Mouse (Mus musculus) intestine, embryonic 14.5 days (tissue): ENCODE results near the gene Pla2r1. TPM values are rescaled to one million over a fixed set of nuclear protein-coding genes. Genes with fewer than 3 reads are reported as not detected.

Experiments
- ATAC-seq: fragments of 200-750 bp; cut with Nextera tagmentation; replicated peaks from 2 replicates; pipeline ENCODE4 v1.8.0; 2017; ENCODE audit warnings: low read depth, moderate number of reproducible peaks, moderate TSS enrichment, moderate library complexity; ENCODE audit not compliant: low FRiP score, low TSS enrichment
- DNase-seq: peaks from one replicate; pipeline ENCODE4 v3.0.0-alpha.2; 2018; ENCODE audit warnings: low spot score
- H3K27ac ChIP-seq: fragments of 300-500 bp; sonication (generic); 2 replicates; pipeline ENCODE4 v1.5.1; 2014; ENCODE audit warnings: low read depth, mild to moderate bottlenecking, control low read depth
- H3K27me3 ChIP-seq: fragments of 300-500 bp; sonication (generic); replicated peaks from 2 replicates; pipeline ENCODE4 v1.6.1; 2014; ENCODE audit warnings: low read length, control low read depth; ENCODE audit not compliant: control insufficient read depth, insufficient read depth
- H3K36me3 ChIP-seq: fragments of 300-500 bp; sonication (generic); 2 replicates; pipeline ENCODE4 v1.6.1; 2014; ENCODE audit warnings: low read length, control low read depth; ENCODE audit not compliant: control insufficient read depth, insufficient read depth
- H3K4me1 ChIP-seq: fragments of 300-500 bp; sonication (generic); replicated peaks from 2 replicates; pipeline ENCODE4 v1.6.1; 2014; ENCODE audit warnings: low read length, control low read depth, mixed read lengths; ENCODE audit not compliant: control insufficient read depth, insufficient read depth
- H3K4me2 ChIP-seq: fragments of 300-500 bp; sonication (generic); 2 replicates; pipeline ENCODE4 v1.6.1; 2014; ENCODE audit warnings: low read length
- H3K4me3 ChIP-seq: fragments of 300-500 bp; sonication (generic); 2 replicates; pipeline ENCODE4 v1.5.1; 2014; ENCODE audit warnings: low read depth, low read length, control low read depth, mixed read lengths
- H3K9ac ChIP-seq: fragments of 300-500 bp; sonication (generic); 2 replicates; pipeline ENCODE4 v1.6.1; 2014; ENCODE audit warnings: mild to moderate bottlenecking, low read length
- H3K9me3 ChIP-seq: fragments of 300-500 bp; sonication (generic); 2 replicates; pipeline ENCODE4 v1.6.1; 2016; ENCODE audit warnings: low read length, control low read depth; ENCODE audit not compliant: control insufficient read depth
- WGBS: fragments of 180-500 bp; shearing (Covaris S2); extraction: QIAGEN DNeasy Blood & Tissue Kit; methylation state at CpG from one replicate; pipeline ENCODE4 v1.1.7; 2014; 5-methylcytosine and 5-hydroxymethylcytosine counted together
- polyA plus RNA-seq: library from polyadenylated mRNA; unstranded; fragments of >200 nt; fragmentation: Nextera tagmentation; extraction: Ambion mirVana; gene quantifications from 2 replicates; pipeline ENCODE4 v1.2.1, GENCODE M21; 2014

Pla2r1 gene
- polyA plus RNA-seq, 1 experiment from 2014 or later: 2.1 TPM

DNA sequence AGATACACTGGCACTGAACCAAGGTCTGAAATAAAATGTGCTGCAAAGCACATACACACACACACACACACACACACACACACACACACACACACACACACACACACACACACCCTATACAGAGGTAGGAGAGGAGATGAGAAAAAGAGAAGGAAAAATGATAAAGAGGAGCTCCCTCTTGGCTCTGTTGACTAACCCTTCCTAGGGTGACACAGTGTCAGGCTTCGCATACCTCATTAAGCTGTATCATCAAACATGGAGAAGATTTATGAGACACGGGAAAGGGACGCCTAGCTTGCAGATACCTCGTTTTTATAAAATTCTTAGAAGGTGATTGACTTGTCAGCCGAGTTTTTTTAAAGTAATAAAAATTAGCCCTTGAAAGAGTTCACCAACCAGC is 116.3 kb downstream of the Pla2r1 start:
- Histone ChIP-seq H3K27ac (no peak overlapping the region), H3K4me1 (no peaks in the 10 kb centered on the region), H3K4me2 (no peak overlapping the region), H3K9ac (no peak overlapping the region), H3K36me3 (no peaks in the 10 kb centered on the region), H3K4me3 (no peak overlapping the region), H3K27me3 (no peaks in the 10 kb centered on the region), H3K9me3 (no peaks in the 10 kb centered on the region)
- ATAC-seq: no peak
- no peak for DNase-seq
- WGBS: 62% methylated on average over 5 of the region's 5 CpGs

DNA sequence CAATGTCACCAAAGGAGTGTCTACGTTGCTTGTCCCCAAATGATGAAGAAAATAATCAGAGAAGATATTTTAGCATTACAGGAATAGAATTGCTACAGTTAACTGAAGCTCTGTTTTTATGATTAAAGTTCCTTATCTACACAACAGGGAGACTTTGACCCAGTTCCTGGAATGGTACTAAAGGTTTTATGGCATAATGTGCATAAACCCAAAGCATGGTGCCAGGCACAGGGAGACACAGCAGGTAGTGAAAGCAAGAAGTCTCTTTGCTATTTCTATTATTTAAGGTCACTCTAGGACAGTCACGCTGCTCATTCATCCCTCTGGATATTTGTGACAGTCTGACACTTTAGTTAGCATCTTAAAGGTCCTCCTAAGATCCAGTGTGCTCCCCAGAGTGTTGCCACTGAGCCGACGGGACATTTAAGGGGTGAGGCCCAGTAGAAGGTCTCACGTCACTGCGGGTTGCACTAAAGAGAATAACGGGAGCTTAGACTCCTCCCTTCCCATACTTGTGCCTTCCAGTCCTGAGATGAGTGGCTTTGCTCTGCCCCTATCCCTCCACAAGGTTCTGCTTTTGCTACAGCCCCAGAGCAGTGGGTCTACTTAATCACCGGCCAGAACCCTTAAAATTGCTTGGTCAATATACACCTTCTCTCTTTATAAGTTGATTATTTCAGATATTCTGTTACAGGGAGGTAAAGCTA is 122.6 kb downstream of the Pla2r1 start:
- Histone ChIP-seq H3K9me3 (no peaks in the 10 kb centered on the region), H3K27ac (no peak overlapping the region), H3K4me1 (no peaks in the 10 kb centered on the region), H3K36me3 (no peaks in the 10 kb centered on the region), H3K9ac (no peak overlapping the region), H3K4me2 (no peak overlapping the region), H3K27me3 (no peaks in the 10 kb centered on the region), H3K4me3 (no peak overlapping the region)
- DNase-seq: no peak
- no peak for ATAC-seq
- 74% methylated on average over 8 of the region's 8 CpGs for WGBS

DNA sequence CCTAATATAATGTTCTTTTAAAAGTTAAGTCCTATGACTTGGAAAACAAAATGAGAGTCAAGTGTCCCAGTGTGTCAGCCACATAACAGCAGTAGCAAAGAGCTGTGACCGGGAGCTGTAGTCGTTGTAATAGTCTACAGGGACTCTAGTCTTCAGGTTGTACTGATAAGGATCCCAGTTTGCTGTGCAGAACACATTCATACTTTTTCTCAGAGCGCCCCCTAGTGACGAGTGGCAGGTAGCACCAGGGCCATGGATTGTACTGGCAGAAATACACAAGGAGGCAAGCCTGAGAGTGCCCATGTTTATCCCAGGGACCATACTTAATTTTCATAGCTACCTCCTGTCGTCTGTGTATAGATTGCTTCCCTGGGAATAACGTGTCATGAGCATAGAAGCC is 135.0 kb downstream of the Pla2r1 start:
- 8% methylated on average over 6 of the region's 6 CpGs for WGBS
- no peak overlapping the region for H3K4me2 ChIP-seq
- no peak overlapping the region for H3K9ac ChIP-seq
- no peaks in the 10 kb centered on the region for H3K4me1 ChIP-seq
- no peaks in the 10 kb centered on the region for H3K27me3 ChIP-seq
- no peaks in the 10 kb centered on the region for H3K9me3 ChIP-seq
- no peak overlapping the region for H3K27ac ChIP-seq
- DNase-seq (peak; percentile 85), ATAC-seq (peak; percentile 74; the same call in 1 of the 2 replicates)
- H3K36me3 ChIP-seq: no peaks in the 10 kb centered on the region
- H3K4me3 ChIP-seq: no peak overlapping the region

DNA sequence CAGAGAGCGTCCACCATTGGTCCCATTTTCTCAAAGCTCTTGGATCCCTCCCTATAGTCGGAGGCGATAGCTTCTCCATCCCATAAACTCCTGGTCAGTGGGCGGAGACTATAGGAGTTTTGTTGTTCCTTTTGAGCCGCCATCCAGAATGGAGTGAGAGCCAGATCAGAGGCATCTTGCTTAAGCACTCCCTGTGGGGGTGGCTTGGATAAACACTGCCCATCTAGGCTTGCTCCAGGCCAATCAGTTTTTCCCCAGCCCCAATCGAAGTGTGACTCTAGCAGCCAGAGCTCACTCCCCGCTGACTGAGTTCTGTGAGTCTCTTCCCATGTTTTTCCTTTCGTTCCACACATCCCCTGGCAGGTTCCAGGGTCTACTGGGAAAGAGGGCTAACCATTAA is 138.8 kb downstream of the Pla2r1 start:
- Histone ChIP-seq H3K36me3 (no peaks in the 10 kb centered on the region), H3K4me1 (no peaks in the 10 kb centered on the region; the same call in 1 of the 2 replicates), H3K27me3 (no peaks in the 10 kb centered on the region), H3K9me3 (no peaks in the 10 kb centered on the region), H3K27ac (no peak overlapping the region), H3K4me2 (no peak overlapping the region), H3K9ac (no peak overlapping the region), H3K4me3 (no peak overlapping the region)
- ATAC-seq (no peak), DNase-seq (peak; percentile 32)
- WGBS: 68% methylated on average over 8 of the region's 8 CpGs

DNA sequence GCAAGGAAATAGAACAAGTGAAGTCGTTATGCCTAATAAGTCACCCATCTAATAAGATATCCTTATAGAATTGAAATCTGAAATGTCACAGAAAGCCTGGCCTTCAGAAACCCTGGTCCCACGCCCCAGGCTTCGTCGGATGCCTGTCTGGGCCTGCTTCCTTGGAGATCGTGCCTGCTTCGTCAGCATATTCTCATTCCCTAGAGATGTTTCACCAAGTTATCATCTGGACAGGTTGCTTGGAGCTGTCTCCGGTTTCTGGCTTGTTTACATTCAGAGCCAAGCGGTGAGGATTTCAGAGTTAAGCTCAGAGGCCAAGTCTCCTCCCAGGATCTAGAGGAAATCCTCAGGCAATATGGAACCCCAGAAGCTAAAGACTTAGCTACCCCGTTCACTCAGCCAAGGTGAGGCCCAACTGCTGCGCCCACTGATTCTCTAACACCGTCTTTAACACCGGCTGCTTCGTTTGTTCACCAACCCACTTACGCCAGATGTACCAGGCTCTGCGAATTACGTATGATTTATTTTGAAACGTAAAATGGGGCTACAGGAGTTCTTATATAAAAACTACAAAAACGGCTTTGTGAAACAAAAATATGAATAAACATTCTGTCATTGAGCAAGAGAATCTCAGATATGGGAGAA is 140.0 kb downstream of the Pla2r1 start:
- H3K4me3 ChIP-seq: no peak overlapping the region
- no peaks in the 10 kb centered on the region for H3K9me3 ChIP-seq
- no peaks in the 10 kb centered on the region for H3K27me3 ChIP-seq
- no peaks in the 10 kb centered on the region for H3K36me3 ChIP-seq
- no peak overlapping the region for H3K27ac ChIP-seq
- no peaks in the 10 kb centered on the region; the same call in 1 of the 2 replicates for H3K4me1 ChIP-seq
- DNase-seq (peak; percentile 43), ATAC-seq (no peak)
- H3K9ac ChIP-seq: no peak overlapping the region
- H3K4me2 ChIP-seq: no peak overlapping the region
- WGBS: 50% methylated on average over 18 of the region's 18 CpGs

DNA sequence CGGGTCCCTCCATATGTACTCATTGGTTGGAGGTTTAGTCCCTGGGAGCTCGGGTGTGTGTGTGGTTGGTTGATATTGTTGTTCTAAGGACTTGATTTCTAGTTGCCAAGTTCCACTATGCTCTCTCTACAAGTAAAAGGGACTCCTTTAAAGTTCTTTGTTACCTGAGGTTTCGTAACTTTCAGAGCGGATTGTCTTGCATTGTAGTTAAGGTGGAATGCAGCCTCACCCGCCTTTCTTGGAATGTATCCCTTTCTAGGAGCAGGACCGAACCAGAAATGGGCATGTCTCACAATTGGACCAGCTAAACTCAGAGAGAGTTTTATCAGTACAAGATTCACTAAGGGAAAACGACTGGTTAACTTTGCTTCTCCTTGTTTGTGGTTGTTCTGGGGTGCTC is 141.9 kb downstream of the Pla2r1 start:
- Histone ChIP-seq H3K9ac (no peak overlapping the region), H3K4me2 (no peak overlapping the region), H3K36me3 (no peaks in the 10 kb centered on the region), H3K27me3 (no peaks in the 10 kb centered on the region), H3K27ac (no peak overlapping the region), H3K4me3 (no peak overlapping the region), H3K4me1 (no peaks in the 10 kb centered on the region; the same call in 1 of the 2 replicates), H3K9me3 (no peaks in the 10 kb centered on the region)
- WGBS: 78% methylated on average over 7 of the region's 7 CpGs
- ATAC-seq (no peak), DNase-seq (peak; percentile 43)

DNA sequence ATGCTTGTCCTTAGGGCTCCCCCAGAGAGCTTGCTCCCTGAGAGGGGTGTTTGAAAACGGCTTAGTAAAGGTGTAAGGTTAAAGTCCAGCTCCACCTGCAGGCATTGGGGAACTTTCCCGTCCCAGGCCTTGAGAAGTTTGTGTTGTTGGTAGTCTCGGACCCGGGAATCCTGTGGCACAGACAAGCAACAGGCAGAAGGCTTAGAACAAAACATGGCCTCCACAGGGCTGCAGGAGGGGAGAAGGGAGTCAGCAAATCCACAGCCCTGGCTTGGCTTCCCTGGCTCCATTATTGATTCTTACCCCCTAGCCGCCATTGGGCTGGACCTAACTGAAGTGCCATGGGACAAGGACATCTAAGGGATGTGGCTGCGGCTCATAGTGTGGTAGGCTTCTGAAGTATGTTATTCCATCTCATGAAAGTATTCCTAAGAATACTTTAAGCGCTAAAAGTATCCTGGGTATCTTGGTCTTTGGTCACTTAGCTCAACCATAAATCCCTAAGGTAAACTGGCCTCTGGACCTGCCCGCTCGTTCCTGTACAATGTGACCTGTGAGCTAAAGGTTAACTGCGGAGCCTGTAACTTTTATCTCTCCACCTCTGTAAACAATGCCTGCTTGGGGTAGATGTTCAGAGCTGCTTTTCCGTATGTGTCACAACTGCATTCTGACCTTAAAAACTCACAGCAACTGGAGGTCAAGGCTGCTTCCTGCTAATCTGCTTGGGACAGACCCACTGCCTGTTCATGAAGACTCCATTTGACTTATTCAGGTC is 142.9 kb downstream of the Pla2r1 start:
- H3K4me3 ChIP-seq: no peak overlapping the region
- ATAC-seq: no peak
- WGBS: 51% methylated on average over 11 of the region's 11 CpGs
- no peaks in the 10 kb centered on the region for H3K27me3 ChIP-seq
- no peak overlapping the region for H3K9ac ChIP-seq
- no peaks in the 10 kb centered on the region; the same call in 1 of the 2 replicates for H3K4me1 ChIP-seq
- no peak overlapping the region for H3K27ac ChIP-seq
- no peaks in the 10 kb centered on the region for H3K9me3 ChIP-seq
- H3K36me3 ChIP-seq: no peaks in the 10 kb centered on the region
- peak; percentile 51 for DNase-seq
- no peak overlapping the region for H3K4me2 ChIP-seq

DNA sequence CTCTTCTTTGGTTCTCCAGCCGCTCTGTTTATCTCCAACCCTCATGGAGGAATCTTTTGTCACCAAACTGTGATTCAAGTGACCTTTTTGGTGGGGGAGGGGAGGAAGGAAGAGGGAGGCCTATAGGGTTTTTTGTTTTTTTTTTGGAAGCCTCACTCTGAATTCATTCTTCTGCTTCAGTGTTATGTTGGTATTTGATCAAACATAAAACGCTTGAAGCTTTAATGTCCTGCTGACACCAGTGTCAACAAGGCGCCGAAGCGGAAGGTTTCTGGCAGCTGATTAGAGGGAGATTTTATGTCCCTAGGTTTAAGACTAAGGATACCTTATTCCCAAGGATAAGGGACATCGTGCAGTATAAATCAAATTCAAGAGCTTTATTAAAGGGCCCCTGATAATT is 143.9 kb downstream of the Pla2r1 start:
- no peaks in the 10 kb centered on the region; the same call in 1 of the 2 replicates for H3K4me1 ChIP-seq
- H3K4me2 ChIP-seq: no peak overlapping the region
- no peaks in the 10 kb centered on the region for H3K9me3 ChIP-seq
- no peak overlapping the region for H3K27ac ChIP-seq
- no peaks in the 10 kb centered on the region for H3K36me3 ChIP-seq
- ATAC-seq (no peak), DNase-seq (no peak)
- no peak overlapping the region for H3K4me3 ChIP-seq
- no peak overlapping the region for H3K9ac ChIP-seq
- no peaks in the 10 kb centered on the region for H3K27me3 ChIP-seq
- 66% methylated on average over 6 of the region's 6 CpGs for WGBS
